Comparison of ENCODE assay signal across 9 mouse cellular contexts in the genomic region with DNA sequence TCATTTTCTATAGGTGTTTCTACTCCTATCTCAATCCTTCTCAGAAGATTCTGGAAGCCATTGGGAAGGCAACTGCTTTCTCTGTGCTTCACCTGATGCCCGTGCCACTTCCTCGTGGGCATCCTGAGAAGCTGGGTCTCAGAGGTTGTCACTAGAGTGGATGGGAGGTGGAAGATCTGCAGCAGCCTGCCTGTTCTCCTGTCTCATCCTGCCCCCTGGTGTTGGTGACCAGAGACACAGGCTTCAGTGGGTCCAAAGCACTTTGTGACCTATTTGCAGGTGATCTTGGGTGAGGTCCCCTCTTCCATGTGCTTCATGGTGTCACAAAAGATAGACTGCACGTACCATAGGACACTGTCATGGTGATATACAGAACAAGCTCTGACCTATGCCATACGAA. TPM values are rescaled to one million over a fixed set of nuclear protein-coding genes. Genes with fewer than 3 reads are reported as not detected.
DNase-seq lines count a peak whose midpoint lies in the region; ATAC-seq and TF ChIP-seq lines count a peak whose summit lies in the region.
"Had no signal": no experiment of that assay in that cellular context is flagged by ENCODE, and none has a peak within 500 bp of the region (broad histone marks: within the 10 kb centered on the region; RNA-seq: fewer than 3 reads in every experiment).

No protein-coding gene starts in this region.

- ATAC-seq in midbrain, embryonic 15.5 days (replicated peaks) = no peak
- 0 out of 2 replicates have a peak, but pooled peaks have one; percentile 24 for ATAC-seq in intestine, postnatal 0 days
- ATAC-seq in midbrain, postnatal 0 days (ENCODE audit: low FRiP score) = 0 out of 2 replicates have a peak, but pooled peaks have one; percentile 44
- no peak for ATAC-seq in inflammation-experienced regulatory T-cells, adult 6 months

- peaks cover 13% of the 10 kb centered on the region for H3K4me1 ChIP-seq in midbrain, embryonic 10.5 days
- peaks cover 4% of the 10 kb centered on the region for H3K4me1 ChIP-seq in midbrain, embryonic 15.5 days
- no peaks in the 10 kb centered on the region; the same call in 1 of the 2 replicates for H3K4me1 ChIP-seq in intestine, postnatal 0 days (replicated peaks; ENCODE audit: control insufficient read depth, insufficient read depth, low read length)
- no peaks in the 10 kb centered on the region for H3K4me1 ChIP-seq in midbrain, postnatal 0 days (ENCODE audit: insufficient read depth, low read length)
- H3K4me1 ChIP-seq: limb, embryonic 15.5 days had no signal

- no peak overlapping the region for H3K4me2 ChIP-seq in midbrain, embryonic 15.5 days
- H3K4me2 ChIP-seq in intestine, postnatal 0 days (replicated peaks; ENCODE audit: low read depth) = no peak overlapping the region
- H3K4me2 ChIP-seq in midbrain, postnatal 0 days (ENCODE audit: low read depth, low read length, poor library complexity, severe bottlenecking) = no peak overlapping the region
- H3K4me2 ChIP-seq: limb, embryonic 15.5 days had no signal

- H3K27ac ChIP-seq in midbrain, embryonic 10.5 days (replicated peaks) = no peak overlapping the region
- H3K27ac ChIP-seq in midbrain, embryonic 15.5 days = no peak overlapping the region
- H3K27ac ChIP-seq in intestine, postnatal 0 days (ENCODE audit: low read depth, low read length) = no peak overlapping the region
- H3K27ac ChIP-seq in midbrain, postnatal 0 days (ENCODE audit: low read depth, low read length) = no peak overlapping the region
- H3K27ac ChIP-seq: limb, embryonic 15.5 days had no signal

- TF ChIP-seq CTCF in intestine, postnatal 0 days (IDR thresholded peaks at IDR 0.05; ENCODE audit: low read depth) = peak; percentile 87
- TF ChIP-seq CTCF in midbrain, postnatal 0 days (IDR thresholded peaks at IDR 0.05) = peak; percentile 91

- no peak overlapping the region for H3K9ac ChIP-seq in midbrain, embryonic 15.5 days
- H3K9ac ChIP-seq in intestine, postnatal 0 days (ENCODE audit: low read depth, low read length) = no peak overlapping the region
- no peak overlapping the region for H3K9ac ChIP-seq in midbrain, postnatal 0 days (replicated peaks; ENCODE audit: low read length, poor library complexity, severe bottlenecking)
- H3K9ac ChIP-seq: limb, embryonic 15.5 days had no signal

- peaks cover 19% of the 10 kb centered on the region for H3K27me3 ChIP-seq in midbrain, embryonic 10.5 days (ENCODE audit: low read depth, poor library complexity, severe bottlenecking)
- peaks cover 32% of the 10 kb centered on the region for H3K27me3 ChIP-seq in midbrain, embryonic 15.5 days (replicated peaks)
- H3K27me3 ChIP-seq in intestine, postnatal 0 days (replicated peaks; ENCODE audit: control insufficient read depth, insufficient read depth, low read length) = no peaks in the 10 kb centered on the region
- H3K27me3 ChIP-seq in midbrain, postnatal 0 days (ENCODE audit: insufficient read depth, low read length) = peaks cover 4% of the 10 kb centered on the region; the same call in 1 of the 2 replicates

- DNase-seq in cerebellum, adult 9-10 months = peak; percentile 26
- no peak for DNase-seq in cerebellum, adult 11-12 months
- peak; percentile 37 for DNase-seq in midbrain, embryonic 10.5 days (ENCODE audit: low spot score)
- peak; percentile 64 to 78 for DNase-seq in cerebellum, postnatal 25 days
- DNase-seq in midbrain, postnatal 0 days (ENCODE audit: low spot score) = peak; percentile 76

- no peaks in the 10 kb centered on the region for H3K9me3 ChIP-seq in midbrain, embryonic 10.5 days (replicated peaks)
- no peaks in the 10 kb centered on the region for H3K9me3 ChIP-seq in midbrain, embryonic 15.5 days
- H3K9me3 ChIP-seq in intestine, postnatal 0 days (ENCODE audit: control insufficient read depth) = no peaks in the 10 kb centered on the region
- H3K9me3 ChIP-seq in midbrain, postnatal 0 days (ENCODE audit: low read length) = no peaks in the 10 kb centered on the region
- H3K9me3 ChIP-seq: limb, embryonic 15.5 days had no signal

- 72% methylated on average over 4 of the region's 4 CpGs for WGBS in midbrain, embryonic 10.5 days
- 49% methylated on average over 4 of the region's 4 CpGs for WGBS in midbrain, embryonic 15.5 days
- 54% methylated on average over 4 of the region's 4 CpGs for WGBS in intestine, postnatal 0 days
- WGBS in midbrain, postnatal 0 days = 49% methylated on average over 4 of the region's 4 CpGs

- H3K4me3 ChIP-seq in midbrain, embryonic 10.5 days = no peak overlapping the region
- H3K4me3 ChIP-seq in midbrain, embryonic 15.5 days = no peak overlapping the region
- H3K4me3 ChIP-seq in intestine, postnatal 0 days (ENCODE audit: low read depth, low read length) = no peak overlapping the region
- no peak overlapping the region for H3K4me3 ChIP-seq in midbrain, postnatal 0 days (ENCODE audit: low read depth, low read length)
- H3K4me3 ChIP-seq: limb, embryonic 15.5 days had no signal

- H3K36me3 ChIP-seq in midbrain, embryonic 10.5 days = no peaks in the 10 kb centered on the region
- H3K36me3 ChIP-seq in midbrain, embryonic 15.5 days (replicated peaks) = no peaks in the 10 kb centered on the region
- H3K36me3 ChIP-seq in intestine, postnatal 0 days (ENCODE audit: control insufficient read depth, insufficient read depth) = no peaks in the 10 kb centered on the region
- H3K36me3 ChIP-seq in midbrain, postnatal 0 days (ENCODE audit: insufficient read depth, low read length) = no peaks in the 10 kb centered on the region
- H3K36me3 ChIP-seq: limb, embryonic 15.5 days had no signal

RNA-seq across cellular contexts. Expression of gene A430005L14Rik, which starts 13.8 kb away (rescaled TPM):
- polyA plus RNA-seq in midbrain, embryonic 10.5 days (2016; fragmentation: Nextera tagmentation; extraction: Ambion mirVana) = 138 and 162 TPM in 2 replicates
- 58.4 and 58.8 TPM in 2 replicates for polyA plus RNA-seq in midbrain, embryonic 15.5 days (2015; fragmentation: Nextera tagmentation; extraction: Ambion mirVana)
- 60.8 and 62.6 TPM in 2 replicates for polyA plus RNA-seq in intestine, postnatal 0 days (2015; fragmentation: Nextera tagmentation; extraction: Ambion mirVana)
- 31.3 and 38.4 TPM in 2 replicates for total RNA-seq in midbrain, postnatal 0 days (2014; rRNA removed)
- polyA plus RNA-seq in midbrain, postnatal 0 days (2015; fragmentation: Nextera tagmentation; extraction: Ambion mirVana) = 46.1 and 50.4 TPM in 2 replicates
- polyA plus RNA-seq in inflammation-experienced regulatory T-cells, adult 6 months (2017; shearing (Covaris generic)) = 100 to 1,000 TPM in 1 of 3 experiments, 10 to 100 TPM in 2; 92.0 to 101 (median 97.8) TPM

RNA-seq across cellular contexts. Expression of gene Dffb, which starts 31.7 kb away (rescaled TPM):
- polyA plus RNA-seq in midbrain, embryonic 10.5 days (2016; fragmentation: Nextera tagmentation; extraction: Ambion mirVana) = 13.1 and 14.3 TPM in 2 replicates
- polyA plus RNA-seq in midbrain, embryonic 15.5 days (2015; fragmentation: Nextera tagmentation; extraction: Ambion mirVana) = 11.5 and 12.6 TPM in 2 replicates
- polyA plus RNA-seq in intestine, postnatal 0 days (2015; fragmentation: Nextera tagmentation; extraction: Ambion mirVana) = 6.5 and 6.7 TPM in 2 replicates
- 19.8 and 20.8 TPM in 2 replicates for total RNA-seq in midbrain, postnatal 0 days (2014; rRNA removed)
- 9.7 and 10.1 TPM in 2 replicates for polyA plus RNA-seq in midbrain, postnatal 0 days (2015; fragmentation: Nextera tagmentation; extraction: Ambion mirVana)
- 10 to 100 TPM; 14.3 to 15.9 (median 15.5) TPM for polyA plus RNA-seq in inflammation-experienced regulatory T-cells, adult 6 months (2017; shearing (Covaris generic))

RNA-seq across cellular contexts. Expression of gene Cep104, which starts 31.8 kb away (rescaled TPM):
- polyA plus RNA-seq in midbrain, embryonic 10.5 days (2016; fragmentation: Nextera tagmentation; extraction: Ambion mirVana) = 21.5 and 22.8 TPM in 2 replicates
- 21.0 and 21.9 TPM in 2 replicates for polyA plus RNA-seq in midbrain, embryonic 15.5 days (2015; fragmentation: Nextera tagmentation; extraction: Ambion mirVana)
- 3.8 and 4.0 TPM in 2 replicates for polyA plus RNA-seq in intestine, postnatal 0 days (2015; fragmentation: Nextera tagmentation; extraction: Ambion mirVana)
- total RNA-seq in midbrain, postnatal 0 days (2014; rRNA removed) = 9.6 and 11.6 TPM in 2 replicates
- polyA plus RNA-seq in midbrain, postnatal 0 days (2015; fragmentation: Nextera tagmentation; extraction: Ambion mirVana) = 11.7 and 12.0 TPM in 2 replicates
- polyA plus RNA-seq in inflammation-experienced regulatory T-cells, adult 6 months (2017; shearing (Covaris generic)) = 1 to 10 TPM; 3.3 to 4.2 (median 3.6) TPM

Comparison
In these comparisons a context has a peak if more than half of its experiments do, and no peak if none do; other contexts are left out.
1. ATAC-seq: peak in intestine, postnatal 0 days (single experiment) and midbrain, postnatal 0 days (single experiment); none in midbrain, embryonic 15.5 days (single experiment) and inflammation-experienced regulatory T-cells, adult 6 months (single experiment).